Mouse (Mus musculus) left cerebral cortex, postnatal 25 days (tissue): Measurements from ENCODE around the gene Olfr643. TPM values are rescaled to one million over a fixed set of nuclear protein-coding genes. Genes with fewer than 3 reads are reported as not detected.
"Not testable (repeated sequence)": the region's sequence is repeated elsewhere in the genome, so short reads cannot be mapped to it uniquely, and the experiment has no call there.

Experiments used
- DNase-seq, 2 experiments: peaks; one replicate each; pipeline ENCODE4 v3.0.0; 2022; ENCODE audit warnings: low spot score in 2 of 2, mixed read lengths in 1 of 2
- intact Hi-C: fragments of 180-260 bp; cut with DNase I; formaldehyde crosslinking; loops from one replicate; pipeline ENCODE4 v1.15.1; 2025
- total RNA-seq, 2 experiments: library from RNA; stranded (reverse); gene quantifications; 2 replicates each; pipeline ENCODE4 v1.2.3; 2021

Olfr643 gene
- total RNA-seq, 2 experiments from 2014 or later = not detected

DNA sequence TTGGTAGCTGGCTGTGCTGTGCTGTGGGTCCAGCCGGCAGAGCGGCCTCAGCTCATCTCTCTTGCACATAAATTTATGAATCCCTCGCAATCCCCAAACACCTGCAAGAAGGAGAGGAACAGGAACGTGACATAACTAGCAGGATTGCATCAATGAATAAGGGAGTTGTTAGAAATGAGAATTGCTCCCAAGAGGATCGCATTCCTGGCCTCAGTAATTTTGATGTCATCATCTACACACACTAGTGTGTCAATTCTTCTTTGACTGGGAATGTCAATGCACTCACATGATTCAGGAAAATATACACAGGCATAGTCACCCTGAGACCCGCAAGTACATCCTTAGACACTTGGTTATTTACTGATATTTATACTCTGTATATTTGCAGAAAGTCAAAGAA is 111.7 kb downstream of the Olfr643 start, which contains the start of gene Olfr640:
Olfr640 (minus strand) TSS at position 101 of the 400 bp plus-strand sequence.
- intact Hi-C loops = no loop called here
- no peak for DNase-seq

DNA sequence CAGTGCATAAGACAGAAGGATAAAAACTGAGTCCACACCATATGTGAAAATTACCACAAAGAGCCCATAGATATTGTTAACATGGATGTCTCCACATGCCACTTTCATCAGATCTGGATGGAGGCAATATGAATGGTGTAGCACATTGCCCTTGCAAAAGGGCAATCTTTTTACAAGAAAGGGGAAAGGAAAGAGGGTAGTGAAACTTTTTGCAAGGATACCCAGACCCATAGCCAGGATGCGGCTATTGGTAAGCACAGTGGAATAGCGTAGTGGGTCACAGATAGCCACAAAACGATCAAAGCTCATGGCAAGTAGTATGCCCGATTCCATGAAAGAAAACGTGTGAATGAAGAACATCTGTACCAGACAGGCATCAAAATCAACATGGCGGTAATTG is 115.6 kb downstream of the Olfr643 start:
- DNase-seq = no peak
- intact Hi-C loops = no loop called here

DNA sequence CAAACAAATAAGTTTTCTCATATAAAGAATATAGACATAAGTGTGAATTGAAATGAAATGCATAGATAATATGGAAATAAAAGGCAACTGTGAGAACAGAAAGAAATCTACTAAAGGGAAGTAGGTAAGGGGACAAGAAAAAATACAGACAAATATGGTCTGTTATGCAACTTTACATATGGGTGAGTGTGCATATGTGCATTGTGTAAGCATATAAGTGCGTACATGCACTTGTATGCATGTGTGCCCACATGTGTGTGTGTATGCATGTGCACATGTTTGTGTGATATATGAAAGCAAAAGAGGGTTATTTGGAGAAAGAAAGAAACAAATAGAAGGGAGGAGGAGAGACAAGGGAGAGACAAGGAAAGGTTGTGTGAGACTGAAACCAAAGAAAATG is 118.3 kb downstream of the Olfr643 start:
- intact Hi-C loops = no loop called here
- no peak for DNase-seq

DNA sequence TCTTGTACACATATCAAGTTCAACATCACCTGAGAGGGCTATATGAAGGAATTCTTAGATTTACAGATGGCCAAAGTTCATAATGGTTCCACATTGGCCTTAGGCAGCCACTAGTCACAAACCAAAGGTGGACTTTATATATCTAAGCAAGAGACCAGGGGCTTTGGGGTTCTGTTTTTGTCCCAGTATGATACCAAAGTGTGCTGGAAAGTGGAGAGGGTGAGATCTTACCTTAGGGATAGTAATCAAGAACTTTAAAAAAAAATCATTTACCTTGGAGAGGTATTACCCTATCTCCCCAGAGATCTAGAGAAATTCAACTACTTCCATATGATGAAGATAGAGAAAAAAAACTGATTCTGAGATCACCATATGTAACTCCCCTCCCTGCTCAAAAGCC is 120.0 kb downstream of the Olfr643 start, which contains the start of gene Olfr639:
Olfr639 (minus strand) TSS at position 101 of the 400 bp plus-strand sequence.
- no peak for DNase-seq
- intact Hi-C loops = no loop called here

DNA sequence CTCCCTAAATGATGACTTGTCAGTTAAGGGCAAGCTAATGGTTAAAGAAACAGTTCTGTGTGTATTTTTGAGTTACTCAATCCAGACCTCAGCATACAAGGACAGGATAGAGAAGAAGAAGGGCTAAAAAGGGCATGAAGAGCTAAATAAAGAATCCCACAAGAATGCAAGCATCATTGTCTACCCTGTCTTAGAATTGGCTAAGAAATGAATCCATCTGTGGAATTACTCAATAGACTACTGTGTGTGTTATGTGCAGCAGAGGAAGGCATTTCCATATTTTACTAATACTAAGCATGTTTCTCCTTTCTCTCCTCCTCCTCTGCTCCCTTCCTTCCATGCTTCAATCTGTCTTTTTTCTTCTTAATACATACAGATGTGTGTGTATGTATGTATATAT is 138.1 kb downstream of the Olfr643 start:
- intact Hi-C loops = no loop called here
- no peak for DNase-seq

DNA sequence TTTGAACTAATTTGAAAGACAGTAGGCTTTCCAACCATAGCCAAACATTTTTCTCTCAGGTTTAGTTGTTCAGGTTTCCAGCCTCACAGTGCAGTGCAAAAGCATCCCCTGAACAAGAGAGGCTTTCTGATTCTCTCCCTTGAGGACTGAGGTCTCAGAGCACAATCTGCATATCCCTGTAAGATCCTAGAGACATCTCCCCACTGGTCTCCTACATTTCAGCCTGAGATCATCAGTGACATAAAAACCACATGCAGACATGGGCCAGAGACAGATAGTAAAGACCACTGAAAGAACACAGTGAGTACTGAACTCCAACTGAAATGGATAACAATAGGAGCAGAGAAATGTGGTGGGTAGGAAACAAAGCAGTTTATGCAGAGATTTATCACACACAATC is 138.8 kb downstream of the Olfr643 start, which contains the start of gene Olfr638:
Olfr638 (plus strand) TSS at position 301 of the 400 bp plus-strand sequence.
- intact Hi-C loops = no loop called here

DNA sequence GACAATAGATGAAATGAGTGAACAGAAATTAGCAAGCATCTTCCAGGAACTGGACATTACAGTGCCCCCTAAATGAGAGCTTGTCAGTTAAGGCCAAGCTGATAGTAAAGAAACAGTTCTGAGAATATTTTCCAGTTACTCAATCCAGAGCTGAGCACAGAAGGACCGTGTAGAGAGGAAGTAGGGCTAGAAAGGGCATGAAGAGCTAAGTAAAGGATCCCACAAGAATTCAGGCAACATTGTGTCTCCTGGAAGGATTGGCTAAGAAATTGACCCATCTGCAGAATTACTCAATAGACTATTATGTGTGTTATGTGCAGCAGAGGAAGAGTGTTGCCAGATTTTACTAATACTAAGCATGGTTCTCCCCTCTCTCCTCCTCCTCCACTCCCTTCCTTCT is 165.4 kb downstream of the Olfr643 start:
- intact Hi-C loops = no loop called here
- DNase-seq = no peak

More for the DNA sequence above, 138.8 kb downstream of the Olfr643 start, which contains the start of gene Olfr638:
- DNase-seq = no peak

DNA sequence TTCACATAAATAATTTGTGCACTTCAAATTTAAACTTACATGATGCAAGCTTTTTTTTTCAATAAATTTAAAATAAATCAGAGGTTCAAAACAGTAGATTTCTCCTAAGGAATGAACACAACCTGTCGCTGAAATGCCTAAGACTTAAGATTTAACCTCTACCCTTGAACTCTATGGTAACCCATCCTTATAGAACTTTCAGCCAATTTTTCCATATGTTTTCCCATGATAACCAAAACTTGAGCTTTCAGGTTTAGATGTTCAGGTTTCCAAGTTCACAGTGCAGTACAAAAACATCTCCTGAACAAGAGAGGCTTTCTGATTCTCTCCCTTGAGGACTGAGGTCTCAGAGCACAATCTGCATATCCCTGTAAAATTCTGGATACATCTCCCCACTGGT is 166.4 kb downstream of the Olfr643 start, which contains the start of gene Olfr635:
Olfr635 (plus strand) TSS at position 301 of the 400 bp plus-strand sequence.
- DNase-seq = no peak
- intact Hi-C loops = no loop called here

DNA sequence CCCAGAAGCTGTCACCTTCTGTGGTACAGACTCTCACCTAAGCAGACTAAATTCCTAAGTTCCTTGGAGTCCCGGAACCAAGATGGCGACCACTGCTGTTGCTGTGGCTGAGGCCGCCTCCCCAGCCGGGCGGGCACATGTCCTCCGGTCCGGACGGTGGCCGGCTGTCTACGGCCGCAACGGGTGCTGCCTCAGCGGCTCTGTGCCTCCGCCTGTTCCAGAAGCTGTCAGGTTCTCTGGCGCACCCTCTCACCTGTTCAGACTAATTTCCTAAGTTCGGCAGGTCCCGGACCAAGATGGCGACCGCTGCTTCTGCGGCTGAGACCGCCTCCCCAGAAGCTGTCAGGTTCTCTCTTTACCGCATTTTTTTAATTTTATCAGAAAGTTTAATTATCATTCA is 170.3 kb downstream of the Olfr643 start:
- intact Hi-C loops, DNase-seq: not testable (repeated sequence)

Other genes starting within 250 kb of the Olfr643 start
- not detected for gene Olfr64, start 242.9 kb downstream of the Olfr643 start, total RNA-seq
- not detected for gene Olfr65, start 233.9 kb downstream of the Olfr643 start, total RNA-seq
- not detected for gene Olfr631, start 208.6 kb downstream of the Olfr643 start, total RNA-seq
- gene Olfr632, start 203.1 kb downstream of the Olfr643 start, total RNA-seq = not detected
- gene Olfr633, start 193.0 kb downstream of the Olfr643 start, total RNA-seq = not detected
- gene Olfr635, start 166.3 kb downstream of the Olfr643 start, total RNA-seq = under 1 TPM; 0.05 to 0.07 TPM
- gene Olfr638, start 138.7 kb downstream of the Olfr643 start, total RNA-seq = not detected
- gene Olfr639, start 120.1 kb downstream of the Olfr643 start, total RNA-seq = under 1 TPM; 0.07 to 0.16 TPM
- not detected for gene Olfr640, start 111.8 kb downstream of the Olfr643 start, total RNA-seq
- gene Olfr641, start 102.0 kb downstream of the Olfr643 start, total RNA-seq = not detected
- gene Olfr642, start 84.7 kb downstream of the Olfr643 start, total RNA-seq = not detected
- gene 4930516K23Rik, start 76.0 kb downstream of the Olfr643 start, total RNA-seq = not detected
- gene Olfr644, start 65.5 kb downstream of the Olfr643 start, total RNA-seq = not detected
- not detected for gene Olfr645, start 51.9 kb downstream of the Olfr643 start, total RNA-seq
- under 1 TPM in 1 of 2 experiments, not detected in 1; 0.14 TPM for gene Olfr646, start 32.5 kb downstream of the Olfr643 start, total RNA-seq
- gene Ubqln5, start 7.6 kb downstream of the Olfr643 start, total RNA-seq = not detected
- gene Ubqln3, start 5.9 kb upstream of the Olfr643 start, total RNA-seq = not detected
- not detected for gene Ubqlnl, start 13.2 kb upstream of the Olfr643 start, total RNA-seq
- not detected for gene Olfm5, start 27.4 kb upstream of the Olfr643 start, total RNA-seq
- under 1 TPM; 0.41 to 0.55 TPM for gene Olfr648, start 46.0 kb upstream of the Olfr643 start, total RNA-seq
- gene Olfr649, start 58.6 kb upstream of the Olfr643 start, total RNA-seq = not detected
- under 1 TPM; 0.34 to 0.55 TPM for gene Trim6, start 81.4 kb upstream of the Olfr643 start, total RNA-seq
- gene Trim34a, start 107.1 kb upstream of the Olfr643 start, total RNA-seq = 1 to 10 TPM; 1.4 to 1.5 TPM
- under 1 TPM; 0.30 to 0.41 TPM for gene Trim5, start 150.7 kb upstream of the Olfr643 start, total RNA-seq
- gene Trim12a, start 178.1 kb upstream of the Olfr643 start, total RNA-seq = 1 to 10 TPM; 1.8 to 2.1 TPM
- gene Trim34b, start 192.1 kb upstream of the Olfr643 start, total RNA-seq = not detected
- 1 to 10 TPM in 1 of 2 experiments, under 1 TPM in 1; 0.94 to 1.5 TPM for gene Trim12c, start 216.0 kb upstream of the Olfr643 start, total RNA-seq
- gene Trim30b, start 232.5 kb upstream of the Olfr643 start, total RNA-seq = not detected